Mouse (Mus musculus) liver, adult 2 months (tissue): ENCODE measurements around the gene Tmbim1.

Source experiments
- CTCF ChIP-seq: fragments of 200-500 bp; IDR thresholded peaks from 2 replicates; pipeline ENCODE4 v1.5.1; 2011; ENCODE audit warnings: low read depth, low read length, control low read depth
- POLR2A ChIP-seq: fragments of 200-500 bp; IDR thresholded peaks from 2 replicates; pipeline ENCODE4 v1.6.1; 2011; ENCODE audit warnings: low read length, control low read depth; ENCODE audit not compliant: insufficient read depth; ENCODE audit errors: extremely low read depth

DNA sequence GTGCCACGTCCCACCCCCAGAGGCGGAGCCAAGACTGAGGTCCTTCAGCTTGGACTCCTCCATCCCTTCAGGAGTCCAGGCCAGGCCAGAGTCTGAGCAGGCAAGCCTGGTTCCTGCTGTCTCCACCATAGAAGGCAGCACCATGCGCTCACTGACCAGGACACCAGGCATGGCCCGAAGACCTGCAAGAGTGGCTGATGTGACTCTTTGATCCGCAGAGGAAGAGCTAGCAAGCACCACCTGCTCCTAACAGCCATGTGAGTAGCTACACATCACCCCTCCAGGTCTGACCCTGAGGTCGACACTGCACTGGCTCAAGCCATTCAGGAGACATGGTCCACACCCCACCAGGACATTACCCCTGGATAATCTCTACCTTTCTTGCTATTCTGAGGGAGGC lies 28.4 kb downstream of the Tmbim1 start:
- TF ChIP-seq POLR2A (no peak), CTCF (no peak)
